Mouse (Mus musculus) thymus, postnatal 25 days (tissue): ENCODE results near the gene Hmgb4.

Experiments
- DNase-seq: peaks from one replicate; pipeline ENCODE4 v3.0.0; 2022

Hmgb4 gene

DNA sequence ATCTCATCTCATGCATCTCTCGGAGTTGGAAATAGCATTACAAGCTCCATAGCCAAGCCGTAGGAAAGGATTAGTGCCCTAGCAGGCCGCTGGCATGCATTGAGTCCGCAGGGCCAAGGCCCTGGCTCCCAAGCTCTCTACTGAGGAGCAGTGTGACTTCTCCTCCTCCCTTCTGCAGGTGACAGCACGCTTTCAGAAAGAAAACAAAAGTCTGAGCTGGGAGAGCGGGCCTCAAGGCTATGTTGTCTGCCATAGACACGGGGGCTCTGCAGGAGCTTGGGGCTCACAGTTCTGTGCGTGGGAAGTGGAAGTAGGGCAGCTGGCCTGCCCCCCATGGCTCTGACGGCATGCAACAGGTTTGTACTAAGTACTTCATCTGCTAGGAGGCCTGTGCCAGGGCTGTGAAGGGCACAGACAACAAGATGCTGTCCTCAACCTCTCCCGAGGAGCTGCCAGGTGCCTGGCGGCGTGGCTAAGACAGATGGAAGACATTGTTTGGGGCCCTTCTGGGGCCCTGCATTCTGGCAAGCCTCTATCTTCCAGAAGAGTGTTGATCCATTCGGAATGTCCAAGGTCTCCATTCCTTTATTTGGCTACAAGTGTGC lies 42.7 kb downstream of the Hmgb4 start:
- no peak for DNase-seq
